Mouse (Mus musculus): ENCODE measurements around the gene Elfn1.

Elfn1 gene
- long read RNA-seq, experiment 1, partial matches to known transcripts = 0 of 1 reads
- long read RNA-seq, experiment 1, other reads (novel, unspliced or antisense) = 0 of 1 reads
- long read RNA-seq, experiment 2 = 0 reads

GRCm38 (mm10) chr5:139907714-139908242 is at the start of gene Elfn1:
TSS of gene Elfn1 (plus strand) at chr5:139907943.
- intact Hi-C loops (cut with DNase I) = loop anchor here (5.0 kb wide), 1 partner anchor 60 kb away; no protein-coding TSS in a partner anchor

DNA sequence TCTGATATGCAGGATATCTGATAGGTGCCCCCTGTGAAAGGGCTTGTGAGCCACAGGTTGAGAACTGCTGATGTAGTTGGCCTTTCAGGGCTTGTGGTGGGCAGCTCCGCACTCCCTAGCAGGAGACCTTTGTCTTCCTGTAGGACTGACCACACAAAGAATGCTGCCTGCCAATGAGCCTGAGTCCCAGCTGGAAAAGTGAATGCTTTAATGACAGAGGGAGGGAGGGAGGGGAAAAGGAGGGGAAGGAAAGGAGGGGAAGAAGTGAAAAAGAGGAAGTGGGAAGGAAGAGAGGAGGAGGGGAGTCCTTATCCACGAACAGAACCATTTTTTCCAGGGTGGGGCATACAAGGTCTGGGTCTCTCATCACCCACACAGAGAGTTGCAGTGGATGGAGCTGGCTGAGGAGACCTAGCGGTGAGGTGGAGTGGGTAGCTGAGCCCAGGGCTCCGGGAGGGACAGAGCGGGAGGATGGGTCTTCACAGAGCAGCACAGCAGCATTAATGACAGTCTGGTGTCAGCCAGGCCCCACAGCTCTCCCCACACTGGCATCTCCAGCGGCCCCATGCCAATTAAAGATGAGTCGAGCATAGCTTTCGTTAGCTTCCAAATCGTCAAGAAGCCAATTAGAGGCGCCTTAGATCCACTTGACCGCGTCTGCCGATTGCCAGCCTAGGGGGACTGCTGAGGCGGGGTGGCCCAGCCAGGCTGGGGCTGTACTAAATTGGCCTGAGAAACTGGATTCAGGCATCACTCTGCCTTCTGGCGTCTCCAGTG is 47.2 kb upstream of the Elfn1 start:
- intact Hi-C loops (cut with DNase I) = no loop called here

DNA sequence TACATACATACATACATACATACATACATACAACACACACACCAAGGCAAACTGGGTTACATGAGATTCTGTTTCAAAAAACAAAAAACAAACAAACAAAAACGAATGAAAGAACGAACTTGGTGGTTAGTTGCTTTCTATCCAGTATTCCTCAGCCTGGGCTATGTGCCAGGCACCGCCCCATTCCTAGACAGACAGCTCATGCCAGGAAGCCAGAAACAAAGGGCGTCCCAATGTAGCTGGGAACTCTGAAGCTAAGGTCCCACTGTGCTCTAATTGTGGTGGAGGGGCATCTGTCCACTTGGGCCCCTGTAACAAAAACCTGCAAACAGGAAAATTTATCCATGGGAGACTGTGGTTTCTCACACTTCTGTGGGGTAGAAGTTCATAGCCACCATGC is 45.0 kb upstream of the Elfn1 start:
- intact Hi-C loops (cut with DNase I) = no loop called here

DNA sequence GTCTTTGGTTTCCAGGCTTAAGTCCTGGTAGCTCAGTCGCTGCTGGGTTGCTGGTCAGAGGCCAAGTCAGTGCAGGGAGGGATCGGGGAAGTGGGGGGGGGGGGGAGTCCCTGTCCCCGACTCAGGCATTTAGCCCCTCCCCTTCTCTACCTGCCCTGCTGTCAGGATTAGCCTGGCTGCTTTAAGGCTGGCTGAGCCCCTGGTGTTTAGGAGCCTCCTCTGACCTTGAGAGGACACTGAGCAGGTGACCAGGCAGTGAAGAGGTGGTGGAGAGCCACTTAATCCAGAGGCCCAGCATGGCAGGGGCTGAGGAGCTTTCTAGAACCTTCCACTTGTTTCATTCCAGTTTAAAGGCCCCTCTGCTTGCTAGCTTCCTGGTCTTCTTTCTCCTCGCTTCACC is 36.9 kb upstream of the Elfn1 start:
- intact Hi-C loops (cut with DNase I) = no loop called here

- intact Hi-C loops (cut with DNase I) = no loop called here
Observed at GRCm38 (mm10) chr5:139871526-139871925, 36.2 kb upstream of the Elfn1 start.

DNA sequence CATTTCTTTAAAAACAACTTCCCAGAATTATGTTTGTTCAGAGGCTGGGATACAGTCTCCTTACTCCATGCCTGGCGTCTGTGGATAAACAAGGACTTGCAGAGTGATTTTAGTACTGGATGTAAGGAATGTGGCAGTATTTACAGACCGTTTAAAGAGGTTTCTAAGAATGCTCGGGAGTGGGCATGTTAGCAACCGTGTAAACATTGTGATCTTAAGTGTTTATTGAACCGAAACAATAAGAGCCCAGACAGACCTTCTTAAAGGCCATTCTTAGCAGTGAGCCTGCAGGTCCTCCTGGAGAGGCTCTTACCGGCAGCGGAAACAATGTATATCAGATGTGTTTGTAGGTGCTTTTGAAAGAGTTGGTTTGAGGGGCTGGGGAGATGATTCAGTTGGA is 30.2 kb upstream of the Elfn1 start:
- intact Hi-C loops (cut with DNase I) = no loop called here

GRCm38 (mm10) chr5:139879694-139880093 is 28.0 kb upstream of the Elfn1 start:
- intact Hi-C loops (cut with DNase I) = no loop called here

DNA sequence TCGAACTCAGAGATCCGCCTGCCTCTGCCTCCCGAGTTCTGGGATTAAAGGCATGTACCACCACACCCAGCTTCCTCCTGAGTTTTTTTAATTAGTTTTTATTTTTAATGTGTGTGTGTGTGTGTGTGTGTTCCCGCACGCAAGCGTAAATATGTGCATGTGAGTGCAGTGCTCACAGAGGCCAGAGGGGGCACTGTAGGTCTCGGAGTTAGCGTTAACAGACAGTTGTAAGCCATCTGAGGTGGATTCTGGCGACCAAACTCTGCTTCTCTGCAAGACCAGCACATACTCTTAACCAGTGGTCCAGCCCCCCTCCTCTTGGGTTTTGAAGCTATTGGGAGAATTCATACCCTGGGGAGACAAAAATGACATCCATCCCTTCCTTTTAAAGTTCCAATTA is 26.6 kb upstream of the Elfn1 start:
- intact Hi-C loops (cut with DNase I) = no loop called here

- intact Hi-C loops (cut with DNase I) = no loop called here
Observed at GRCm38 (mm10) chr5:139888624-139889023, 19.1 kb upstream of the Elfn1 start.

DNA sequence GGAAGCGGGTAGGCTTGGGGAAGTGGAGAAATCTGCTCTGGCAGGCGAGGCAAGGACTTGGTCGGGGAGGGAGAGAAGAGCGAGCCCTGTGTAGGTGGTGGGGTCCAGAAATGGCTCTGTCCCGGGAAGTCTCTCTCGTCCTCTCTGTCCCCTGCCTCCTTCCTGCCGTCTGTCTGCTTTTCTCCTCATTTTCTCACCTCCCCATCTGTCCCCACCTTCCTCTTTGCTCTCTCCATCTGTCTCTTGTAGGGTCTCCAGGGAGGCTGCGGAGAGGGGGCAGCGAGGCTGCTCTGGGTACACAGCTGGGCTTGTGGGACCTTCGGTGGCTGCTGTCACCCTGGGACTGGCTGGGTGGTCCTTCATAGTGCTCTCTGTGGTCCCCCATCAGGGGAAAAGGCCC is 18.4 kb upstream of the Elfn1 start:
- intact Hi-C loops (cut with DNase I) = no loop called here

GRCm38 (mm10) chr5:139892326-139892994 is 15.3 kb upstream of the Elfn1 start:
- intact Hi-C loops (cut with DNase I) = no loop called here

DNA sequence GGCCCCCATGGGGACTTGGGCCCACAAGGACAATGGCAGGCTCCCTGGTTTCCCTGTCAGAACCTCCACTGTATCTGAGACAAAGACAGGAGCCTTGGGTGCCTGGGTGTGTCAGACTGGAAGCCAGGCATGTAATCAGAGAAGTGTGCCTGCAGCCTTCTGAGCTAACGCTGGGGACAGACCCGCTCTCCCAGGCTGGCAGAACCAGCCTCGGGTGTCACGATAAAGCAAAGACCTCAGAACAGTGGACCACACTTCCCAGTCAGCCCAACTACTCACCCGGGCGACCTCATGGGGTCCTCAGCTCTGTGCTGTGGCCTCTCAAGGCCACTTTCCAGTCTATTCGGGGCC is 14.8 kb upstream of the Elfn1 start:
- intact Hi-C loops (cut with DNase I) = no loop called here

DNA sequence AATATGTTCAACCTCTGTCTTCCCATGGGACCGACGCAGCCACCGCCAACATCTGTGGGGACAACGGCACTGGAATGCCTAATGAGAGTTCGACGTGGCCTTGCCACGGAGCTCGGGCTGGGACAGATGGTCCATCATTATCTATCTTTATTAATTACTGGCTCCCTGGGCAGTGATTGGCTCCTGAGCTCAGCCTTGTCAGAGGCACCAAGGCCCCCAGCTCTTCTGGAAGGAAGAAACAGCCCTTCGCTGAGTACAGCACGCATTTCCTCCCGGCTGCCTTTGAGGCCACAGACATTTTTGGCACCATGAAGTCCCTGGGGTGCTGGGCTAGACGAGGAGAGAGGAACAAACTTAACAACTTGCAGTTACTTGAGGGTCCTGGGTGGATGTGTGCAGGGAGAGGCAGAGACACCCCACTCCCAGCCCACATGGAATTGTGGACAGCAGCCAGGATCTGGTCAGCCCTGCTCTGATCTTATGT is 13.7 kb upstream of the Elfn1 start:
- intact Hi-C loops (cut with DNase I) = no loop called here

- intact Hi-C loops (cut with DNase I) = no loop called here
Observed at GRCm38 (mm10) chr5:139899044-139899443, 8.7 kb upstream of the Elfn1 start.

DNA sequence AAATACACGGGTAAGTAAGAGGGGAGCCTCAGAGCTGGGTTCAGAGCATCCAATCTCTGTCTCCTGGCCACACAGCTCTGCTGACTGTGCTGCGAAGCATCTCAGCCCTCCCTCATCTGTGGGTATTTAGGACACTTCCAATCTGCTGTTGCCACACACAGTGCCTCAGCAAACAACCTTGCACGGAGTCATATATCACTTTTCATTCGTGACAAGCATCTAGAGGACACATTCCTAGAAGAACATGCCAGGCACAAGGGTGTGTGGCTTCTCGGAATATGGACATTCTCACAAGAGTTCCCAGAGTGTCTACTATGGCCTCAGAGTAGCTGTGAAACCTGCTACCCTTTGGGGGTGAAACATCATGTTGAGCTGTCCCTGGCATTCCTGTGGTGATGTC is 2.6 kb upstream of the Elfn1 start:
- intact Hi-C loops (cut with DNase I) = loop anchor here (5.0 kb wide), 1 partner anchor 58 kb away; no protein-coding TSS in a partner anchor

GRCm38 (mm10) chr5:139906507-139906906 is 1.2 kb upstream of the Elfn1 start:
- intact Hi-C loops (cut with DNase I) = loop anchor here (5.0 kb wide), 1 partner anchor 59 kb away; no protein-coding TSS in a partner anchor

GRCm38 (mm10) chr5:139907241-139907640 is 502 bp upstream of the Elfn1 start:
- intact Hi-C loops (cut with DNase I) = loop anchor here (5.0 kb wide), 1 partner anchor 60 kb away; no protein-coding TSS in a partner anchor

DNA sequence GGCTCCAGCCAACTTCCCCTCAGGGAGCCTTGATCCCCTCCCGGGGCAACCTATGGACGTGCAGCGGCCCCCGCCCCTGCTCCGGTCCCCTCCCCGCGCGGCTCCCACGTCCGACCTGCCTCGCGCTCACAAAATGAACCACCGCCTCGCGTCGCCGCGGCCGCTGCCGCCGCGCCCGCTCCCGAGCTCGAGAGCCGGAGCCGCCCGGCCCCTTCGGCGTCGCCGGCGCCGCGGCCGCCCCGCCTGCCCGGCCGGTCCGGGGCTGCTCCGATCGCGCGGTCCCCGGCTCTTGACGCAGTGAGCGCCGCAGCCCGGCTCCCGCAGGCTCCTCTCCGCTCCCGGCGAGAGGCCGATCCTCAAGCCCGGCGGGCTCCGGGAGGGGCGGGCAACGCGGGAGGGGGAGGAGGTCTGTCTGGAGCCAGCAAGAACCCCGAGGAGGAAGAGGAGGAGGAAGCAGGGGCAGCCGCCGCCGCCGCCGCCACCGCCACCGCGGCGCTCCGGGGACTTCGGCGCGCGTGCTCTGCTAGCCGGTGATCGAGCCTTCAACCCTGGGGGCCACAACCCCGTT is 584 bp downstream of the Elfn1 start:
- intact Hi-C loops (cut with DNase I) = loop anchor here (5.0 kb wide), 1 partner anchor 61 kb away; no protein-coding TSS in a partner anchor

- intact Hi-C loops (cut with DNase I) = loop anchor here (5.0 kb wide), 1 partner anchor 62 kb away; no protein-coding TSS in a partner anchor
Observed at GRCm38 (mm10) chr5:139908811-139909627, 1.3 kb downstream of the Elfn1 start.

- intact Hi-C loops (cut with DNase I) = loop anchor here (5.0 kb wide), 1 partner anchor 63 kb away; no protein-coding TSS in a partner anchor
Observed at GRCm38 (mm10) chr5:139909710-139910550, 2.2 kb downstream of the Elfn1 start.
